Mouse (Mus musculus): ENCODE results near the gene Defb45. TPM values are rescaled to one million over a fixed set of nuclear protein-coding genes. Genes with fewer than 3 reads are reported as not detected.

The Defb45 gene
- total and polyA plus RNA-seq, 2 experiments from 2014 or later = not detected

- no peaks in the 10 kb centered on the region for H3K36me3 ChIP-seq (ENCODE audit: insufficient read depth)
- H3K9me3 ChIP-seq (ENCODE audit: low read length) = no peaks in the 10 kb centered on the region
- ATAC-seq (peak; percentile 58; the same call in 1 of the 2 replicates), DNase-seq (peak; percentile 36)
- 44% methylated on average over 17 of the region's 17 CpGs for WGBS
- no peak overlapping the region for H3K4me3 ChIP-seq (ENCODE audit: low read depth, low read length)
- no peaks in the 10 kb centered on the region for H3K4me1 ChIP-seq (ENCODE audit: insufficient read depth)
- H3K9ac ChIP-seq = no peak overlapping the region
- peaks cover 8% of the 10 kb centered on the region for H3K27me3 ChIP-seq (ENCODE audit: insufficient read depth, low read length)
- no peak for TF ChIP-seq CTCF (IDR thresholded peaks at IDR 0.05; ENCODE audit: low read depth)
- no peak overlapping the region for H3K27ac ChIP-seq (ENCODE audit: low read depth, low read length)
- H3K4me2 ChIP-seq (ENCODE audit: low read depth) = peak overlapping the region; percentile 33
Measured at GRCm38 (mm10) chr2:152633334-152633733, 34.1 kb upstream of the Defb45 start.

GRCm38 (mm10) chr2:152629904-152630303 is 30.7 kb upstream of the Defb45 start:
- WGBS = 90% methylated on average over 6 of the region's 6 CpGs
- no peak overlapping the region for H3K9ac ChIP-seq
- no peak overlapping the region for H3K27ac ChIP-seq (ENCODE audit: low read depth, low read length)
- H3K27me3 ChIP-seq (ENCODE audit: insufficient read depth, low read length) = peaks cover 26% of the 10 kb centered on the region
- no peaks in the 10 kb centered on the region for H3K36me3 ChIP-seq (ENCODE audit: insufficient read depth)
- H3K4me1 ChIP-seq (ENCODE audit: insufficient read depth) = peaks cover 10% of the 10 kb centered on the region; the same call in 1 of the 2 replicates
- no peak overlapping the region for H3K4me2 ChIP-seq (ENCODE audit: low read depth)
- no peak for TF ChIP-seq CTCF (IDR thresholded peaks at IDR 0.05; ENCODE audit: low read depth)
- no peak for DNase-seq
- no peaks in the 10 kb centered on the region for H3K9me3 ChIP-seq (ENCODE audit: low read length)
- H3K4me3 ChIP-seq (ENCODE audit: low read depth, low read length) = no peak overlapping the region
- no peak for ATAC-seq

GRCm38 (mm10) chr2:152629239-152629638 is 30.0 kb upstream of the Defb45 start:
- 59% methylated on average over 3 of the region's 3 CpGs for WGBS
- ATAC-seq (no peak), DNase-seq (no peak)
- Histone ChIP-seq H3K27ac (ENCODE audit: low read depth, low read length) (no peak overlapping the region), H3K9me3 (ENCODE audit: low read length) (no peaks in the 10 kb centered on the region), H3K4me3 (ENCODE audit: low read depth, low read length) (no peak overlapping the region), H3K4me2 (ENCODE audit: low read depth) (no peak overlapping the region), H3K4me1 (ENCODE audit: insufficient read depth) (peaks cover 10% of the 10 kb centered on the region; the same call in 1 of the 2 replicates), H3K36me3 (ENCODE audit: insufficient read depth) (no peaks in the 10 kb centered on the region), H3K27me3 (ENCODE audit: insufficient read depth, low read length) (peaks cover 26% of the 10 kb centered on the region), H3K9ac (no peak overlapping the region)
- TF ChIP-seq CTCF (IDR thresholded peaks at IDR 0.05; ENCODE audit: low read depth) = no peak

GRCm38 (mm10) chr2:152628066-152628465 is 28.9 kb upstream of the Defb45 start:
- no peak for TF ChIP-seq CTCF (IDR thresholded peaks at IDR 0.05; ENCODE audit: low read depth)
- H3K27ac ChIP-seq (ENCODE audit: low read depth, low read length) = no peak overlapping the region
- H3K9ac ChIP-seq = no peak overlapping the region
- no peaks in the 10 kb centered on the region for H3K36me3 ChIP-seq (ENCODE audit: insufficient read depth)
- H3K4me1 ChIP-seq (ENCODE audit: insufficient read depth) = peaks cover 10% of the 10 kb centered on the region; the same call in 1 of the 2 replicates
- ATAC-seq (no peak), DNase-seq (no peak)
- H3K4me3 ChIP-seq (ENCODE audit: low read depth, low read length) = no peak overlapping the region
- WGBS = 45% methylated on average over 17 of the region's 17 CpGs
- peaks cover 26% of the 10 kb centered on the region for H3K27me3 ChIP-seq (ENCODE audit: insufficient read depth, low read length)
- H3K9me3 ChIP-seq (ENCODE audit: low read length) = no peaks in the 10 kb centered on the region
- no peak overlapping the region for H3K4me2 ChIP-seq (ENCODE audit: low read depth)

GRCm38 (mm10) chr2:152626774-152627591 is 27.8 kb upstream of the Defb45 start, which contains the start of gene Rem1:
Gene Rem1 (plus strand): TSS chr2:152626951.
- H3K4me3 ChIP-seq (ENCODE audit: low read depth, low read length) = peak within 1 kb of the TSS; percentile 28
- peak; percentile 53; the same call in 1 of the 2 replicates for ATAC-seq

GRCm38 (mm10) chr2:152625256-152625655 is 26.1 kb upstream of the Defb45 start:
- Histone ChIP-seq H3K4me1 (ENCODE audit: insufficient read depth) (peaks cover 10% of the 10 kb centered on the region; the same call in 1 of the 2 replicates), H3K36me3 (ENCODE audit: insufficient read depth) (no peaks in the 10 kb centered on the region), H3K4me3 (ENCODE audit: low read depth, low read length) (no peak overlapping the region), H3K9me3 (ENCODE audit: low read length) (no peaks in the 10 kb centered on the region), H3K27ac (ENCODE audit: low read depth, low read length) (no peak overlapping the region), H3K27me3 (ENCODE audit: insufficient read depth, low read length) (peaks cover 26% of the 10 kb centered on the region), H3K4me2 (ENCODE audit: low read depth) (no peak overlapping the region), H3K9ac (no peak overlapping the region)
- DNase-seq = no peak
- peak; percentile 50 for ATAC-seq
- no peak for TF ChIP-seq CTCF (IDR thresholded peaks at IDR 0.05; ENCODE audit: low read depth)
- WGBS = 7% methylated on average over 1 of the region's 1 CpGs

More at GRCm38 (mm10) chr2:152626774-152627591, 27.8 kb upstream of the Defb45 start, which contains the start of gene Rem1:
- Histone ChIP-seq H3K27ac (ENCODE audit: low read depth, low read length) (no peak within 1 kb of the TSS), H3K27me3 (ENCODE audit: insufficient read depth, low read length) (peaks cover 26% of the 10 kb centered on the region), H3K9ac (peak within 1 kb of the TSS; percentile 33), H3K9me3 (ENCODE audit: low read length) (no peaks in the 10 kb centered on the region), H3K36me3 (ENCODE audit: insufficient read depth) (no peaks in the 10 kb centered on the region), H3K4me1 (ENCODE audit: insufficient read depth) (peaks cover 10% of the 10 kb centered on the region; the same call in 1 of the 2 replicates), H3K4me2 (ENCODE audit: low read depth) (peak within 1 kb of the TSS; percentile 55)
- no peak for DNase-seq
- TF ChIP-seq CTCF (IDR thresholded peaks at IDR 0.05; ENCODE audit: low read depth) = no peak
- 3% methylated on average over 58 of the region's 59 CpGs for WGBS

- Histone ChIP-seq H3K4me3 (ENCODE audit: low read depth, low read length) (no peak overlapping the region), H3K9me3 (ENCODE audit: low read length) (no peaks in the 10 kb centered on the region), H3K4me1 (ENCODE audit: insufficient read depth) (peaks cover 10% of the 10 kb centered on the region; the same call in 1 of the 2 replicates), H3K4me2 (ENCODE audit: low read depth) (no peak overlapping the region), H3K36me3 (ENCODE audit: insufficient read depth) (no peaks in the 10 kb centered on the region), H3K9ac (no peak overlapping the region), H3K27me3 (ENCODE audit: insufficient read depth, low read length) (peaks cover 26% of the 10 kb centered on the region), H3K27ac (ENCODE audit: low read depth, low read length) (no peak overlapping the region)
- no peak for ATAC-seq
- WGBS = 78% methylated on average over 2 of the region's 2 CpGs
- TF ChIP-seq CTCF (IDR thresholded peaks at IDR 0.05; ENCODE audit: low read depth) = no peak
- no peak for DNase-seq
Measured at GRCm38 (mm10) chr2:152624566-152624965, 25.4 kb upstream of the Defb45 start.

Measured in forebrain, postnatal 0 days (tissue).